ENCODE assay signal across 32 mouse cellular contexts in the genomic region with DNA sequence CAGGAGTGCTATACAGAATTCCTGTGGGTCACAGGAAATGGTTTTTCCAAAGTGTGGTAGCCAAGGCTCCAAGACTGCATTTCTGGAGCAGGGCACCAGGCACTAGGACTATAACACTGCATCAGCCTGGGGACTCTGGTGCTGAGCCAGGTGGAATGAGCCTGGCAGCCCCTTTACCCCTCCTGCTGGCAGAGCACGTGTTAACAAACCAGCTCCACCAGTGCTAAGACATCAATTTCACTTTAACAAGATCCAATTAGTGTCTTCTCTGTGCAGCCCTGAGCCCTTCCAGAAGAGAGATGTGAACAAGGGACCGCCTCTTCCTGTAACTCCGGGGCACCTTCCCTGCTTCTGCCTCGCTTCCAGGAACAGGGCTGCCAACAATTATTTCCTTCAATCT. TPM values are rescaled to one million over a fixed set of nuclear protein-coding genes. Genes with fewer than 3 reads are reported as not detected.
DNase-seq lines count a peak whose midpoint lies in the region; ATAC-seq and TF ChIP-seq lines count a peak whose summit lies in the region.
"Had no signal": no experiment of that assay in that cellular context is flagged by ENCODE, and none has a peak within 500 bp of the region (broad histone marks: within the 10 kb centered on the region; RNA-seq: fewer than 3 reads in every experiment).

No protein-coding gene starts in this region.

- no peak overlapping the region for H3K27ac ChIP-seq in forebrain, postnatal 0 days (ENCODE audit: low read depth, low read length)
- no peak overlapping the region for H3K27ac ChIP-seq in forebrain, embryonic 10.5 days
- no peak overlapping the region for H3K27ac ChIP-seq in hindbrain, embryonic 15.5 days (replicated peaks)
- no peak overlapping the region for H3K27ac ChIP-seq in hindbrain, embryonic 11.5 days (ENCODE audit: low read depth, low read length)
- H3K27ac ChIP-seq: embryonic facial prominence, embryonic 12.5 days; embryonic facial prominence, embryonic 15.5 days; forebrain, embryonic 12.5 days; forebrain, embryonic 15.5 days; heart, adult 2 months; heart, embryonic 10.5 days; heart, embryonic 13.5 days; intestine, embryonic 15.5 days had no signal

- H3K27me3 ChIP-seq in forebrain, postnatal 0 days (ENCODE audit: insufficient read depth, low read length) = no peaks in the 10 kb centered on the region
- H3K27me3 ChIP-seq in forebrain, embryonic 10.5 days (ENCODE audit: poor library complexity, severe bottlenecking) = no peaks in the 10 kb centered on the region
- H3K27me3 ChIP-seq in hindbrain, embryonic 15.5 days = no peaks in the 10 kb centered on the region
- H3K27me3 ChIP-seq in hindbrain, embryonic 11.5 days (ENCODE audit: control insufficient read depth, insufficient read depth, low read length) = no peaks in the 10 kb centered on the region
- H3K27me3 ChIP-seq: embryonic facial prominence, embryonic 12.5 days; embryonic facial prominence, embryonic 15.5 days; forebrain, embryonic 12.5 days; forebrain, embryonic 15.5 days; intestine, embryonic 15.5 days had no signal

- no peak for TF ChIP-seq CTCF in forebrain, postnatal 0 days (IDR thresholded peaks at IDR 0.05; ENCODE audit: low read depth)
- TF ChIP-seq CTCF in brain, embryonic 14.5 days (IDR thresholded peaks at IDR 0.05; ENCODE audit: borderline replicate concordance, extremely low read depth, insufficient read depth, insufficient read length) = no peak

- no peaks in the 10 kb centered on the region for H3K4me1 ChIP-seq in forebrain, postnatal 0 days (ENCODE audit: insufficient read depth)
- peaks cover 12% of the 10 kb centered on the region for H3K4me1 ChIP-seq in forebrain, embryonic 10.5 days
- H3K4me1 ChIP-seq in hindbrain, embryonic 15.5 days (replicated peaks) = no peaks in the 10 kb centered on the region
- 0 out of 2 replicates have a peak, but pooled peaks cover 2% of the 10 kb centered on the region for H3K4me1 ChIP-seq in hindbrain, embryonic 11.5 days (replicated peaks; ENCODE audit: control insufficient read depth, insufficient read depth, low read length)
- H3K4me1 ChIP-seq: embryonic facial prominence, embryonic 12.5 days; embryonic facial prominence, embryonic 15.5 days; forebrain, embryonic 15.5 days had no signal

- no peaks in the 10 kb centered on the region for H3K36me3 ChIP-seq in forebrain, postnatal 0 days (ENCODE audit: insufficient read depth)
- no peaks in the 10 kb centered on the region for H3K36me3 ChIP-seq in forebrain, embryonic 10.5 days (replicated peaks)
- no peaks in the 10 kb centered on the region for H3K36me3 ChIP-seq in hindbrain, embryonic 15.5 days
- H3K36me3 ChIP-seq in hindbrain, embryonic 11.5 days (ENCODE audit: control insufficient read depth, insufficient read depth, low read length) = no peaks in the 10 kb centered on the region
- H3K36me3 ChIP-seq: embryonic facial prominence, embryonic 12.5 days; embryonic facial prominence, embryonic 15.5 days; forebrain, embryonic 12.5 days; forebrain, embryonic 15.5 days; G1E; heart, embryonic 10.5 days; heart, embryonic 13.5 days; intestine, embryonic 15.5 days had no signal

- DNase-seq in forebrain, postnatal 0 days = peak; percentile 13
- DNase-seq in forebrain, embryonic 10.5 days (ENCODE audit: extremely low spot score, low spot score) = no peak
- DNase-seq in hindbrain, embryonic 11.5 days (ENCODE audit: low spot score) = no peak
- peak; percentile 34 for DNase-seq in brain, embryonic 14.5 days (ENCODE audit: low read depth)
- DNase-seq in lung, postnatal 14 days = no peak
- no peak for DNase-seq in layer of hippocampus, adult 9-11 months
- DNase-seq: adrenal gland, adult 2 months; adrenal gland, postnatal 14 days; B cell, adult 2 months; cerebellum, adult 11-12 months; cerebellum, adult 8-10 months; gastrocnemius, postnatal 10 days; gastrocnemius, postnatal 36 days; heart, adult 2 months; heart, postnatal 14 days; heart, postnatal 4 days; kidney, adult 11 months had no signal

- no peaks in the 10 kb centered on the region for H3K9me3 ChIP-seq in forebrain, postnatal 0 days (ENCODE audit: low read length)
- H3K9me3 ChIP-seq in forebrain, embryonic 10.5 days = no peaks in the 10 kb centered on the region
- H3K9me3 ChIP-seq in hindbrain, embryonic 15.5 days = no peaks in the 10 kb centered on the region
- no peaks in the 10 kb centered on the region for H3K9me3 ChIP-seq in hindbrain, embryonic 11.5 days (ENCODE audit: control insufficient read depth, low read length)
- H3K9me3 ChIP-seq: embryonic facial prominence, embryonic 12.5 days; embryonic facial prominence, embryonic 15.5 days; forebrain, embryonic 12.5 days; forebrain, embryonic 15.5 days; heart, embryonic 10.5 days; heart, embryonic 13.5 days; intestine, embryonic 15.5 days had no signal

- no peak overlapping the region for H3K4me2 ChIP-seq in forebrain, postnatal 0 days (ENCODE audit: low read depth)
- H3K4me2 ChIP-seq in hindbrain, embryonic 15.5 days = no peak overlapping the region
- no peak overlapping the region for H3K4me2 ChIP-seq in hindbrain, embryonic 11.5 days (replicated peaks; ENCODE audit: low read depth, low read length)
- H3K4me2 ChIP-seq: embryonic facial prominence, embryonic 12.5 days; embryonic facial prominence, embryonic 15.5 days; forebrain, embryonic 12.5 days; forebrain, embryonic 15.5 days; heart, embryonic 13.5 days; intestine, embryonic 15.5 days had no signal

- H3K4me3 ChIP-seq in forebrain, postnatal 0 days (ENCODE audit: low read depth, low read length) = no peak overlapping the region
- no peak overlapping the region for H3K4me3 ChIP-seq in forebrain, embryonic 10.5 days
- no peak overlapping the region for H3K4me3 ChIP-seq in hindbrain, embryonic 15.5 days
- H3K4me3 ChIP-seq in hindbrain, embryonic 11.5 days (ENCODE audit: low read depth, low read length) = no peak overlapping the region
- H3K4me3 ChIP-seq: embryonic facial prominence, embryonic 12.5 days; embryonic facial prominence, embryonic 15.5 days; forebrain, embryonic 12.5 days; forebrain, embryonic 15.5 days; heart, adult 2 months; heart, embryonic 10.5 days; heart, embryonic 13.5 days; intestine, embryonic 15.5 days had no signal

- no peak overlapping the region for H3K9ac ChIP-seq in forebrain, postnatal 0 days
- no peak overlapping the region for H3K9ac ChIP-seq in hindbrain, embryonic 15.5 days
- H3K9ac ChIP-seq in hindbrain, embryonic 11.5 days (ENCODE audit: low read depth, low read length) = no peak overlapping the region
- H3K9ac ChIP-seq: embryonic facial prominence, embryonic 12.5 days; embryonic facial prominence, embryonic 15.5 days; forebrain, embryonic 12.5 days; forebrain, embryonic 15.5 days; heart, embryonic 13.5 days; intestine, embryonic 15.5 days had no signal

- 49% methylated on average over 4 of the region's 4 CpGs for WGBS in forebrain, postnatal 0 days
- 73% methylated on average over 4 of the region's 4 CpGs for WGBS in forebrain, embryonic 10.5 days
- 59% methylated on average over 4 of the region's 4 CpGs for whole genome bisulfite sequencing in hindbrain, embryonic 15.5 days
- 91% methylated on average over 4 of the region's 4 CpGs for WGBS in hindbrain, embryonic 11.5 days

- peak; percentile 36; the same call in 1 of the 2 replicates for ATAC-seq in forebrain, postnatal 0 days
- ATAC-seq in hindbrain, embryonic 15.5 days (ENCODE audit: low FRiP score, low read depth) = peak; percentile 42; the same call in 1 of the 2 replicates
- ATAC-seq in hindbrain, embryonic 11.5 days (ENCODE audit: low FRiP score) = no peak
- ATAC-seq: forebrain, embryonic 15.5 days; intestine, embryonic 15.5 days had no signal

- no peak for TF ChIP-seq POLR2A in brain, embryonic 14.5 days (IDR thresholded peaks at IDR 0.05; ENCODE audit: borderline replicate concordance, extremely low read depth, insufficient read depth, insufficient read length, poor library complexity, severe bottlenecking)

RNA-seq across cellular contexts. Expression of gene Fam181a, which starts 23.5 kb away (rescaled TPM):
- 10.0 and 10.7 TPM in 2 replicates for total RNA-seq in forebrain, postnatal 0 days (2014; rRNA removed)
- 6.9 and 9.1 TPM in 2 replicates for polyA plus RNA-seq in forebrain, postnatal 0 days (2015; fragmentation: Nextera tagmentation; extraction: Ambion mirVana)
- polyA plus RNA-seq in forebrain, embryonic 10.5 days (2016; fragmentation: Nextera tagmentation; extraction: Ambion mirVana) = 24.0 and 27.7 TPM in 2 replicates
- 7.2 and 11.3 TPM in 2 replicates for polyA plus RNA-seq in hindbrain, embryonic 15.5 days (2015; fragmentation: Nextera tagmentation; extraction: Ambion mirVana)
- polyA plus RNA-seq in hindbrain, embryonic 11.5 days (2014; fragmentation: Nextera tagmentation; extraction: Ambion mirVana) = 16.6 and 23.8 TPM in 2 replicates
- polyA plus RNA-seq in brain, embryonic 14.5 days (2012; rRNA removed) = 12.3 and 16.0 TPM in 2 replicates
- total RNA-seq: adrenal gland, adult 2 months; adrenal gland, postnatal 14 days; adrenal gland, postnatal 4 days; CH12.LX; common myeloid progenitor, adult 5-6 weeks; gastrocnemius, adult 18-20 months; gastrocnemius, postnatal 10 days; gastrocnemius, postnatal 36 days; granulocyte monocyte progenitor cell, adult 5-6 weeks; heart, adult 2 months; heart, postnatal 14 days; heart, postnatal 4 days had no signal
- polyA plus RNA-seq: embryonic facial prominence, embryonic 15.5 days; G1E; heart, adult 2 months; heart, embryonic 10.5 days; heart, embryonic 13.5 days; heart, embryonic 16.5 days had no signal

RNA-seq across cellular contexts. Expression of gene Prima1, which starts 45.3 kb away (rescaled TPM):
- 0.67 and 1.5 TPM in 2 replicates for total RNA-seq in forebrain, postnatal 0 days (2014; rRNA removed)
- 0.69 and 0.72 TPM in 2 replicates for polyA plus RNA-seq in forebrain, postnatal 0 days (2015; fragmentation: Nextera tagmentation; extraction: Ambion mirVana)
- not detected in 2 replicates for polyA plus RNA-seq in forebrain, embryonic 10.5 days (2016; fragmentation: Nextera tagmentation; extraction: Ambion mirVana)
- 1.4 and 3.3 TPM in 2 replicates for polyA plus RNA-seq in hindbrain, embryonic 15.5 days (2015; fragmentation: Nextera tagmentation; extraction: Ambion mirVana)
- polyA plus RNA-seq in hindbrain, embryonic 11.5 days (2014; fragmentation: Nextera tagmentation; extraction: Ambion mirVana) = 1.5 and 1.6 TPM in 2 replicates
- 2.3 and 2.6 TPM in 2 replicates for polyA plus RNA-seq in brain, embryonic 14.5 days (2012; rRNA removed)
- total RNA-seq: CH12.LX; common myeloid progenitor, adult 5-6 weeks; G1E; granulocyte monocyte progenitor cell, adult 5-6 weeks had no signal
- polyA plus RNA-seq: G1E had no signal

Comparison
In these comparisons a context has a peak if more than half of its experiments do, and no peak if none do; other contexts are left out.
1. DNase-seq: peak in forebrain, postnatal 0 days (single experiment) and brain, embryonic 14.5 days (single experiment); none in forebrain, embryonic 10.5 days (single experiment), hindbrain, embryonic 11.5 days (single experiment), lung, postnatal 14 days (single experiment) and layer of hippocampus, adult 9-11 months (single experiment).